Mouse (Mus musculus) ES-E14 (cell line): ENCODE measurements around the gene Wars. TPM values are rescaled to one million over a fixed set of nuclear protein-coding genes. Genes with fewer than 3 reads are reported as not detected.

Source experiments
- DNase-seq: peaks from one replicate; pipeline ENCODE4 v3.0.0-alpha.2; 2013; ENCODE audit warnings: low read depth, low spot score
- H3K27ac ChIP-seq: 2 replicates; pipeline ENCODE4 v1.5.1; 2012; ENCODE audit warnings: low read depth, mild to moderate bottlenecking, low read length, moderate library complexity, mixed read lengths; ENCODE audit not compliant: poor library complexity, insufficient read depth, severe bottlenecking
- H3K36me3 ChIP-seq: 2 replicates; pipeline ENCODE4 v1.6.1; 2012; ENCODE audit warnings: mild to moderate bottlenecking, low read length, moderate library complexity, mixed read lengths; ENCODE audit not compliant: control insufficient read depth, poor library complexity, insufficient read depth, severe bottlenecking
- H3K4me1 ChIP-seq, 2 experiments: fragments of 150-350 bp in 1 of 2; sonication (generic) in 1 of 2; 2 replicates each; pipeline ENCODE4 v1.6.1; 2012; ENCODE audit warnings: low read length in 2 of 2, mild to moderate bottlenecking in 1 of 2, mixed read lengths in 1 of 2; ENCODE audit not compliant: control insufficient read depth in 2 of 2, insufficient read depth in 2 of 2, poor library complexity in 1 of 2
- H3K4me3 ChIP-seq, 2 experiments: fragments of 150-350 bp in 1 of 2; sonication (generic) in 1 of 2; 2 replicates each; pipeline ENCODE4 v1.5.1; 2012; ENCODE audit warnings: low read length in 2 of 2, low read depth in 1 of 2, mild to moderate bottlenecking in 1 of 2, mixed read lengths in 1 of 2; ENCODE audit not compliant: insufficient read depth in 1 of 2, poor library complexity in 1 of 2, severe bottlenecking in 1 of 2
- H3K9ac ChIP-seq: 2 replicates; pipeline ENCODE4 v1.6.1; 2012; ENCODE audit warnings: low read depth, mild to moderate bottlenecking, low read length, mixed read lengths; ENCODE audit not compliant: poor library complexity, insufficient read depth, severe bottlenecking
- H3K9me3 ChIP-seq: fragments of 150-350 bp; sonication (generic); 2 replicates; pipeline ENCODE4 v1.6.1; 2012; ENCODE audit warnings: low read depth, mild to moderate bottlenecking, low read length; ENCODE audit not compliant: control insufficient read depth, insufficient read depth
- CHD2 ChIP-seq: IDR thresholded peaks from 2 replicates; pipeline ENCODE4 v1.6.1; 2014; ENCODE audit warnings: mild to moderate bottlenecking, low read depth, low read length, inconsistent platforms
- HCFC1 ChIP-seq: IDR thresholded peaks from 2 replicates; pipeline ENCODE4 v1.6.1; 2012; ENCODE audit warnings: low read length, inconsistent platforms, borderline replicate concordance; ENCODE audit not compliant: insufficient read depth
- MAFK ChIP-seq: IDR thresholded peaks from 2 replicates; pipeline ENCODE4 v1.6.1; 2014; ENCODE audit warnings: mild to moderate bottlenecking, low read depth, low read length, inconsistent platforms; ENCODE audit not compliant: insufficient read depth
- ZC3H11A ChIP-seq: IDR thresholded peaks from 2 replicates; pipeline ENCODE4 v1.6.1; 2012; ENCODE audit warnings: low read depth, mild to moderate bottlenecking, inconsistent platforms, low read length, borderline replicate concordance
- ZNF384 ChIP-seq: IDR thresholded peaks from 2 replicates; pipeline ENCODE4 v1.6.1; 2012; ENCODE audit warnings: low read depth, low read length, inconsistent platforms
- in situ Hi-C, 2 experiments: fragments of 600-800 bp; cut with MboI; formaldehyde crosslinking; loops; one replicate each; pipeline ENCODE4 v1.15.1; 2025; ENCODE audit warnings: low sequenced_read_pairs in 2 of 2, inconsistent platforms in 1 of 2; ENCODE audit not compliant: unreplicated experiment in 2 of 2
- total RNA-seq: library from RNA; depleted of rRNA; stranded (reverse); fragments of 300-350 nt; gene quantifications from 2 replicates; pipeline ENCODE4 v1.2.3, GENCODE M21; 2012

Wars gene
- total RNA-seq, 1 experiment, result 85.2 TPM

DNA sequence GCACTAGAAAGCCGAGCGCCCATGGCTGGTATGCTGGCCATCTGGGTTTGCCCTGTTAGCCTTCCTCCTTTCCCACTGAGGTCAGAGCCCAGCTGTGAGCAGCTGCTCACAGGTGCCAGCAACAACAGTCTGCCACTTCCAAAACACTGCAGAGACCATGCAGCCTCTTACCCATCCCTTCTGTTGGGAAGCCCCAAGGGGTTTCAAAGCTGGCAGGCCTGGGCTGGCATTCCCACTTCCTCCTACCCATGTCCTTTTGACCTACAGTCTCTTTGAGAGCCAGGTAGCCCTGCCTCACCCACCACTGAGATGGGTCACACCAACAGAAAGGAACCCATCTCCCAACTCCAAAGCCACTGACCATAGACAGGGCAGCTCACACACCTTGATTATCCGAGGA, 60.6 kb downstream of the Wars start:
- in situ Hi-C loops, result no loop called here
- no peak for DNase-seq
- H3K27ac ChIP-seq, result no peak overlapping the region
- H3K36me3 ChIP-seq, result peaks cover under 1% of the 10 kb centered on the region; the same call in 1 of the 2 replicates
- H3K4me1 ChIP-seq, result peaks cover 0 to 3% of the 10 kb centered on the region in 2 experiments; a peak in 1 of 4 replicates
- no peak overlapping the region for H3K4me3 ChIP-seq
- no peak overlapping the region for H3K9ac ChIP-seq
- H3K9me3 ChIP-seq, result no peaks in the 10 kb centered on the region
- TF ChIP-seq HCFC1 (no peak), MAFK (no peak), ZNF384 (no peak), CHD2 (no peak), ZC3H11A (no peak)

DNA sequence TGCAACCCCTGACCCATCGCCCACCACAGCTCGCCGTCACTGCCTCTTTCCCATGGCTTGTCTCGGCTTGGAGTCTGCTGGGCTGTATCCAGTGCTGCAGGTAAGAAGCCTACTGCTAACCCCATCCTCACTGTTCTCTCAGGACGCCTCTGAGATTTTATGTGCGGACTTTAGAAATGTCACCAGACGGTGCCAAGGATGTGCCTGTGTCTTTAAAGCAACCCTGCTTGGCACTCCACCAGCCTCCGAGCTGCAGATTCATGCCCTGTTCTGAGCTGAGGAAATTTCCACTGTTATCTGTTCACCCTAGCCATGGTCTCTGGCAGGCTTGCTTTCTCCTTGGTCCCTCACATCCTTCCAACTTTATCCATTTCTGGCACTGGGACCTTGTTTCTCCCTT, 61.1 kb downstream of the Wars start:
- Histone ChIP-seq H3K9ac (no peak overlapping the region), H3K4me3 (0 out of 4 replicates have a peak overlapping the region, but pooled peaks of 1 of the 2 experiments have one; percentile 30), H3K27ac (no peak overlapping the region), H3K36me3 (no peaks in the 10 kb centered on the region; the same call in 1 of the 2 replicates), H3K9me3 (no peaks in the 10 kb centered on the region), H3K4me1 (peaks cover 0 to 3% of the 10 kb centered on the region in 2 experiments; a peak in 1 of 4 replicates)
- DNase-seq, result no peak
- in situ Hi-C loops, result no loop called here
- TF ChIP-seq ZC3H11A, result no peak
- no peak for TF ChIP-seq HCFC1
- no peak for TF ChIP-seq ZNF384
- no peak for TF ChIP-seq MAFK
- no peak for TF ChIP-seq CHD2

DNA sequence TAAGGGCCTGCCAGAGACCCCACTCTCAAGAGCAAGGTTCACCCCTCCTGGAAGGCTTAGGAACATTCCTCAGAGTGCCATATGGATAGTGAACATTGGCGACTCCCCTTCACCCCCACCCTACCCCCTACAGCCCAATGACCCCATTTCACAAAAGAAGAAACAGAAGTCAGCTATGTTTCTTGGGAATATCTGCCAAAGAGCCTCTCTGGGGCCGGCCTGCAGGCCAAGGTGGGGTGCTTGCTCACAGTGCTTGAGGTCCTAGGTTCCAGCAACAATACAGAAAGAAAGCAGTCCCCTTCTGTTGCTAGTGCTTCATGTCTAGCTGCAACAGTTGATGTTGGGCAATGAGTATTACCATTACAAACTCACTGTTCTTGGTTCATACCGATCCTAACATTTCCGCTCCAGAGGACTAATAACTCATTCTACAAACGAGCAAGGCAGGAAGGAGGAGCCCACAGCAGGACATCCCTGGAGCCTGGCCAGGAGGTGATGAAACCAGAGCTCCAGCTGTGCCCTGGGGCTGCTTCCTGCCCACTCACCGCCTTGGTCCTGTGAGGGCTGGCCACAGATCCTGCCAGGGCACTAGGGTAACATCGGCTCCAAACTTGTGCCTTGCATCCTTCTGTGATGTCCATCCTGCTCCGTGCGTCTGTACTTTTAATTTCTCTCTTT, 61.9 kb downstream of the Wars start:
- TF ChIP-seq CHD2 (no peak), MAFK (no peak), HCFC1 (no peak), ZC3H11A (no peak), ZNF384 (no peak)
- DNase-seq, result no peak
- Histone ChIP-seq H3K4me1 (peaks cover 0 to 3% of the 10 kb centered on the region in 2 experiments; a peak in 2 of 4 replicates), H3K9ac (no peak overlapping the region), H3K9me3 (no peaks in the 10 kb centered on the region), H3K27ac (no peak overlapping the region), H3K36me3 (no peaks in the 10 kb centered on the region; the same call in 1 of the 2 replicates), H3K4me3 (no peak overlapping the region)
- in situ Hi-C loops, result no loop called here

DNA sequence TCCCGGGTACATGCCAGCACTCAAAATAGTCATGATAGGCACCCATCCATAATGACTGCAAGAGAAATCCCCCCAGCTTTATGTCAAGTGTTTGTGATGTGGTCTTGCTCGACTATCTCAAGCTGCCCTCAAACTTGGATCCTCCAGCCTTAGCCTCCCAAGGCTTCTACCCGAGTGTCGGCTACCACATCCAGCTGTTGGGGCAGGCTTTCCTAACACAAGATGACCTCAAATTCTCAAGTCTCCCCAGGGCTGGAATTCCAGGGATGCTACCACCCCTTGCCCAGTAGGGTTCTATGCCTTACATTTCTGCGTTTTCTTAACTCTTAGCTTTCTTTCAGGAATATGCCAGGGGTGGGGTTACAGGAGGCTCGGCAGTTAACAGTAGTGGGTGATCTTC, 63.6 kb downstream of the Wars start:
- Histone ChIP-seq H3K9ac (no peak overlapping the region), H3K27ac (no peak overlapping the region), H3K4me1 (peaks cover 0 to 6% of the 10 kb centered on the region in 2 experiments; a peak in 1 of 4 replicates), H3K9me3 (no peaks in the 10 kb centered on the region), H3K4me3 (no peak overlapping the region), H3K36me3 (no peaks in the 10 kb centered on the region; the same call in 1 of the 2 replicates)
- TF ChIP-seq MAFK, result no peak
- no peak for TF ChIP-seq HCFC1
- in situ Hi-C loops, result no loop called here
- no peak for DNase-seq

DNA sequence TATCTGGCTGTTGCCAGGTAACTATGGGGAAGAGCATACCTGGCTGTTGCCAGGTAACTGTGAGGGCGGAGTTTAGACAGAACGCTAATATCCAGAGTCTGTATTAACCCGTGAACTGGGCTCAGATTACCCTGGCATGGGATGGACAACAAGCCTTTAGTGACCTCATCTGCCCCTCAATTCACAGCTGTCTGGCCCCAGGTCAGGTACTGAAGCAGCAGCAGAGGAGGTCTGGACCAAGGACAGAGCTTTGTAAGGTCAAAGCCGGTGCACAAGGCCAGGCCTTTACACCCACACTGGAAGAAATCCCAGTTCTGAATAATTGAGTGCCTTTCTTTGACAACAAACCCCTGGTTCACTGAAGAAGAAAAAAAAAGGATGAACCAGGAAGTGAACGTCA, 64.3 kb downstream of the Wars start:
- H3K36me3 ChIP-seq, result no peaks in the 10 kb centered on the region; the same call in 1 of the 2 replicates

More for the DNA sequence above, 64.3 kb downstream of the Wars start:
- Histone ChIP-seq H3K4me3 (no peak overlapping the region), H3K4me1 (peaks cover 0 to 6% of the 10 kb centered on the region in 2 experiments; a peak in 1 of 4 replicates), H3K9ac (no peak overlapping the region), H3K9me3 (no peaks in the 10 kb centered on the region), H3K27ac (no peak overlapping the region)
- no peak for DNase-seq
- in situ Hi-C loops, result no loop called here
- TF ChIP-seq ZC3H11A (no peak), HCFC1 (no peak), MAFK (no peak), ZNF384 (no peak), CHD2 (no peak)
